Mouse (Mus musculus) heart, embryonic 15.5 days (tissue): ENCODE measurements around the gene Rpe. TPM values are rescaled to one million over a fixed set of nuclear protein-coding genes. Genes with fewer than 3 reads are reported as not detected.
"Not testable (repeated sequence)": the region's sequence is repeated elsewhere in the genome, so short reads cannot be mapped to it uniquely, and the experiment has no call there.

Experiments used
- ATAC-seq: fragments of 200-750 bp; cut with Nextera tagmentation; replicated peaks from 2 replicates; pipeline ENCODE4 v1.8.0; 2017; ENCODE audit warnings: low read depth, moderate TSS enrichment; ENCODE audit not compliant: insufficient number of reproducible peaks, insufficient read depth, low FRiP score
- H3K27ac ChIP-seq: fragments of 300-500 bp; sonication (generic); 2 replicates; pipeline ENCODE4 v1.5.1; 2015; ENCODE audit warnings: mild to moderate bottlenecking, inconsistent platforms
- H3K27me3 ChIP-seq: fragments of 300-500 bp; sonication (generic); 2 replicates; pipeline ENCODE4 v1.6.1; 2015; ENCODE audit warnings: inconsistent platforms
- H3K36me3 ChIP-seq: fragments of 300-500 bp; sonication (generic); 2 replicates; pipeline ENCODE4 v1.6.1; 2015; ENCODE audit warnings: mild to moderate bottlenecking, inconsistent platforms
- H3K4me1 ChIP-seq: fragments of 300-500 bp; sonication (generic); replicated peaks from 2 replicates; pipeline ENCODE4 v1.6.1; 2015; ENCODE audit warnings: inconsistent platforms
- H3K4me2 ChIP-seq: fragments of 300-500 bp; sonication (generic); 2 replicates; pipeline ENCODE4 v1.6.1; 2015; ENCODE audit warnings: inconsistent platforms, mild to moderate bottlenecking, moderate library complexity
- H3K4me3 ChIP-seq: fragments of 300-500 bp; sonication (generic); 2 replicates; pipeline ENCODE4 v1.5.1; 2015; ENCODE audit warnings: mild to moderate bottlenecking, inconsistent platforms
- H3K9ac ChIP-seq: fragments of 300-500 bp; sonication (generic); 2 replicates; pipeline ENCODE4 v1.6.1; 2015; ENCODE audit warnings: mild to moderate bottlenecking, inconsistent platforms
- H3K9me3 ChIP-seq: fragments of 300-500 bp; sonication (generic); replicated peaks from 2 replicates; pipeline ENCODE4 v1.6.1; 2016; ENCODE audit warnings: inconsistent platforms
- WGBS: fragments of 180-500 bp; shearing (Covaris S2); methylation state at CpG from one replicate; pipeline ENCODE4 v1.1.7; 2015; ENCODE audit warnings: mixed read lengths; 5-methylcytosine and 5-hydroxymethylcytosine counted together
- polyA plus RNA-seq: library from polyadenylated mRNA; unstranded; fragments of >200 nt; fragmentation: Nextera tagmentation; extraction: Ambion mirVana; gene quantifications from 2 replicates; pipeline ENCODE4 v1.2.1, GENCODE M21; 2015

Rpe gene
- polyA plus RNA-seq, 1 experiment from 2014 or later: 25.1 TPM

- no peak overlapping the region for H3K27ac ChIP-seq
- no peaks in the 10 kb centered on the region for H3K36me3 ChIP-seq
- H3K4me3 ChIP-seq: no peak overlapping the region
- H3K27me3 ChIP-seq: no peaks in the 10 kb centered on the region
- no peak overlapping the region for H3K4me2 ChIP-seq
- ATAC-seq: no peak
- H3K9me3 ChIP-seq: no peaks in the 10 kb centered on the region
- no peaks in the 10 kb centered on the region for H3K4me1 ChIP-seq
- 61% methylated on average over 5 of the region's 5 CpGs for WGBS
- H3K9ac ChIP-seq: no peak overlapping the region
Measured at GRCm38 (mm10) chr1:66694266-66694665, 6.4 kb upstream of the Rpe start.

GRCm38 (mm10) chr1:66695296-66695695 lies 5.3 kb upstream of the Rpe start:
- no peak overlapping the region for H3K4me3 ChIP-seq
- ATAC-seq: no peak
- no peak overlapping the region; the same call in 1 of the 2 replicates for H3K4me2 ChIP-seq
- 37% methylated on average over 7 of the region's 7 CpGs for WGBS
- no peaks in the 10 kb centered on the region for H3K9me3 ChIP-seq
- H3K9ac ChIP-seq: no peak overlapping the region
- H3K36me3 ChIP-seq: no peaks in the 10 kb centered on the region
- H3K27me3 ChIP-seq: no peaks in the 10 kb centered on the region
- H3K27ac ChIP-seq: no peak overlapping the region
- no peaks in the 10 kb centered on the region for H3K4me1 ChIP-seq

GRCm38 (mm10) chr1:66699630-66700029 lies 1.0 kb upstream of the Rpe start:
- not testable (repeated sequence) for ATAC-seq, H3K36me3 ChIP-seq, H3K27me3 ChIP-seq, H3K9ac ChIP-seq, H3K4me3 ChIP-seq, H3K9me3 ChIP-seq, H3K4me2 ChIP-seq, H3K27ac ChIP-seq
- peaks cover 14% of the 10 kb centered on the region for H3K4me1 ChIP-seq
- WGBS: 85% methylated on average over 10 of the region's 10 CpGs

GRCm38 (mm10) chr1:66700149-66700692 lies 410 bp upstream of the Rpe start:
- no peak for ATAC-seq

GRCm38 (mm10) chr1:66701576-66701940 lies 927 bp downstream of the Rpe start:
- peak overlapping the region; percentile 76 for H3K4me2 ChIP-seq
- ATAC-seq: no peak
- H3K36me3 ChIP-seq: peaks cover 3% of the 10 kb centered on the region; the same call in 1 of the 2 replicates
- H3K27me3 ChIP-seq: no peaks in the 10 kb centered on the region
- peak overlapping the region; percentile 80; the same call in 1 of the 2 replicates for H3K27ac ChIP-seq
- H3K9ac ChIP-seq: peak overlapping the region; percentile 81
- WGBS: 19% methylated on average over 2 of the region's 2 CpGs
- peak overlapping the region; percentile 89 for H3K4me3 ChIP-seq
- peaks cover 14% of the 10 kb centered on the region for H3K4me1 ChIP-seq
- H3K9me3 ChIP-seq: no peaks in the 10 kb centered on the region

More at GRCm38 (mm10) chr1:66700149-66700692, 410 bp upstream of the Rpe start:
- WGBS: 43% methylated on average over 5 of the region's 5 CpGs
- Histone ChIP-seq H3K4me1 (peaks cover 14% of the 10 kb centered on the region), H3K9ac (no peak overlapping the region; the same call in 1 of the 2 replicates), H3K4me3 (peak overlapping the region; percentile 89), H3K36me3 (no peaks in the 10 kb centered on the region), H3K9me3 (no peaks in the 10 kb centered on the region), H3K4me2 (peak overlapping the region; percentile 76), H3K27me3 (no peaks in the 10 kb centered on the region), H3K27ac (no peak overlapping the region)

- H3K9ac ChIP-seq: no peak overlapping the region
- H3K4me2 ChIP-seq: no peak overlapping the region; the same call in 1 of the 2 replicates
- ATAC-seq: no peak
- peaks cover 9% of the 10 kb centered on the region for H3K36me3 ChIP-seq
- no peaks in the 10 kb centered on the region for H3K27me3 ChIP-seq
- H3K27ac ChIP-seq: no peak overlapping the region
- no peaks in the 10 kb centered on the region for H3K9me3 ChIP-seq
- peaks cover 14% of the 10 kb centered on the region for H3K4me1 ChIP-seq
- WGBS: 73% methylated on average over 4 of the region's 4 CpGs
- no peak overlapping the region for H3K4me3 ChIP-seq
Measured at GRCm38 (mm10) chr1:66702623-66703345, 2.2 kb downstream of the Rpe start.

GRCm38 (mm10) chr1:66704523-66704922 lies 3.9 kb downstream of the Rpe start:
- no peak overlapping the region for H3K4me3 ChIP-seq
- WGBS: 38% methylated on average over 6 of the region's 6 CpGs
- no peak overlapping the region for H3K9ac ChIP-seq
- H3K27ac ChIP-seq: no peak overlapping the region
- H3K4me1 ChIP-seq: peaks cover 14% of the 10 kb centered on the region
- no peak for ATAC-seq
- no peak overlapping the region for H3K4me2 ChIP-seq
- H3K27me3 ChIP-seq: no peaks in the 10 kb centered on the region
- H3K9me3 ChIP-seq: no peaks in the 10 kb centered on the region
- H3K36me3 ChIP-seq: peaks cover 15% of the 10 kb centered on the region

GRCm38 (mm10) chr1:66712859-66713258 lies 12.2 kb downstream of the Rpe start:
- Histone ChIP-seq H3K36me3 (peaks cover 42% of the 10 kb centered on the region), H3K27me3 (no peaks in the 10 kb centered on the region), H3K4me1 (no peaks in the 10 kb centered on the region), H3K27ac (no peak overlapping the region), H3K9me3 (no peaks in the 10 kb centered on the region), H3K9ac (no peak overlapping the region), H3K4me2 (no peak overlapping the region), H3K4me3 (no peak overlapping the region)
- 86% methylated on average over 3 of the region's 3 CpGs for WGBS
- no peak for ATAC-seq

- H3K27me3 ChIP-seq: no peaks in the 10 kb centered on the region
- no peaks in the 10 kb centered on the region for H3K4me1 ChIP-seq
- H3K9ac ChIP-seq: no peak overlapping the region
- no peaks in the 10 kb centered on the region for H3K9me3 ChIP-seq
- no peak for ATAC-seq
- H3K27ac ChIP-seq: no peak overlapping the region
- H3K4me2 ChIP-seq: no peak overlapping the region
- H3K4me3 ChIP-seq: no peak overlapping the region
- WGBS: 66% methylated on average over 1 of the region's 1 CpGs
- peaks cover 28% of the 10 kb centered on the region for H3K36me3 ChIP-seq
Measured at GRCm38 (mm10) chr1:66730581-66730980, 29.9 kb downstream of the Rpe start.

GRCm38 (mm10) chr1:66768764-66769163 lies 68.1 kb downstream of the Rpe start:
- H3K27me3 ChIP-seq: no peaks in the 10 kb centered on the region
- H3K36me3 ChIP-seq: peaks cover 19% of the 10 kb centered on the region
- H3K9ac ChIP-seq: no peak overlapping the region
- H3K4me3 ChIP-seq: no peak overlapping the region
- 94% methylated on average over 1 of the region's 1 CpGs for WGBS
- no peaks in the 10 kb centered on the region for H3K4me1 ChIP-seq
- no peaks in the 10 kb centered on the region for H3K9me3 ChIP-seq
- no peak overlapping the region for H3K4me2 ChIP-seq
- no peak overlapping the region for H3K27ac ChIP-seq
- no peak for ATAC-seq
